Mouse (Mus musculus) megakaryocyte, adult 5-6 weeks (primary cell): ENCODE measurements around the gene Smim14. TPM values are rescaled to one million over a fixed set of nuclear protein-coding genes. Genes with fewer than 3 reads are reported as not detected.
"Not testable (repeated sequence)": the region's sequence is repeated elsewhere in the genome, so short reads cannot be mapped to it uniquely, and the experiment has no call there.

Experiments used
- ATAC-seq: 2 replicates; pipeline ENCODE4 v1.8.0; 2016; ENCODE audit warnings: mild to moderate bottlenecking, inconsistent platforms; ENCODE audit not compliant: poor library complexity, severe bottlenecking
- total RNA-seq, 2 experiments: library from RNA; stranded (forward) in 1 of 2; stranded (reverse) in 1 of 2; fragments of 153-499, 151-499 nt in 1 of 2; fragments of 221-1000, 200-1000 nt in 1 of 2; gene quantifications; 2 replicates each; pipeline versions ENCODE4 v1.2.3 to v1.2.4; 2015 to 2017

The Smim14 gene
- total RNA-seq, 2 experiments from 2014 or later: 94.7 to 154 TPM

GRCm38 (mm10) chr5:65476739-65477138 lies 60.2 kb downstream of the Smim14 start:
- not testable (repeated sequence) for ATAC-seq

GRCm38 (mm10) chr5:65475806-65476205 lies 61.2 kb downstream of the Smim14 start:
- ATAC-seq: peak; percentile 82

GRCm38 (mm10) chr5:65469766-65470165 lies 67.2 kb downstream of the Smim14 start:
- ATAC-seq: no peak

GRCm38 (mm10) chr5:65466911-65467310 lies 70.1 kb downstream of the Smim14 start:
- no peak for ATAC-seq

- ATAC-seq: no peak
These were observed 76.6 kb downstream of the Smim14 start for GRCm38 (mm10) chr5:65460361-65460760.

- ATAC-seq: no peak
These were observed 77.5 kb downstream of the Smim14 start for GRCm38 (mm10) chr5:65459454-65459853.

- ATAC-seq: no peak
These were observed 79.1 kb downstream of the Smim14 start for GRCm38 (mm10) chr5:65457846-65458245.

GRCm38 (mm10) chr5:65457086-65457827 lies 79.7 kb downstream of the Smim14 start:
- ATAC-seq: no peak

- no peak for ATAC-seq
These were observed 82.2 kb downstream of the Smim14 start for GRCm38 (mm10) chr5:65454771-65455170.

GRCm38 (mm10) chr5:65448941-65449340 lies 88.0 kb downstream of the Smim14 start:
- no peak for ATAC-seq

GRCm38 (mm10) chr5:65447826-65448225 lies 89.2 kb downstream of the Smim14 start:
- ATAC-seq: no peak

- no peak for ATAC-seq
These were observed 90.2 kb downstream of the Smim14 start for GRCm38 (mm10) chr5:65446756-65447155.

- peak; percentile 80 for ATAC-seq
These were observed 92.0 kb downstream of the Smim14 start for GRCm38 (mm10) chr5:65444981-65445380.

- ATAC-seq: no peak
These were observed 98.9 kb downstream of the Smim14 start for GRCm38 (mm10) chr5:65438041-65438440.

- peak; percentile 98 for ATAC-seq
These were observed 101.0 kb downstream of the Smim14 start, which contains the start of gene Ugdh for GRCm38 (mm10) chr5:65435806-65436561. Ugdh (minus strand) TSS chr5:65435949.

GRCm38 (mm10) chr5:65435363-65435805 lies 101.6 kb downstream of the Smim14 start:
- peak; percentile 20 for ATAC-seq

GRCm38 (mm10) chr5:65434471-65435362 lies 102.3 kb downstream of the Smim14 start:
- no peak for ATAC-seq

- no peak for ATAC-seq
These were observed 107.5 kb downstream of the Smim14 start for GRCm38 (mm10) chr5:65429441-65429840.

- ATAC-seq: no peak
These were observed 108.7 kb downstream of the Smim14 start for GRCm38 (mm10) chr5:65428321-65428720.

- no peak for ATAC-seq
These were observed 111.7 kb downstream of the Smim14 start for GRCm38 (mm10) chr5:65425251-65425650.

- ATAC-seq: no peak
These were observed 112.8 kb downstream of the Smim14 start for GRCm38 (mm10) chr5:65424215-65424614.
